Mouse (Mus musculus) layer of hippocampus, adult 9-10 months (tissue): ENCODE measurements around the gene Id2.
A peak's percentile ranks its signal among the peaks of the same experiment; 100 is the strongest.

Experiments
- DNase-seq: peaks from one replicate; pipeline ENCODE4 v3.0.0; 2022; ENCODE audit warnings: low spot score

The Id2 gene

GRCm38 (mm10) chr12:25104541-25104940 lies 7.6 kb upstream of the Id2 start:
- DNase-seq = no peak

- no peak for DNase-seq
Observed at GRCm38 (mm10) chr12:25103911-25104310, 7.0 kb upstream of the Id2 start.

- DNase-seq = no peak
Observed at GRCm38 (mm10) chr12:25101389-25101788, 4.4 kb upstream of the Id2 start.

- no peak for DNase-seq
Observed at GRCm38 (mm10) chr12:25100411-25101217, 3.7 kb upstream of the Id2 start.

- no peak for DNase-seq
Observed at GRCm38 (mm10) chr12:25099563-25100408, 2.8 kb upstream of the Id2 start.

- no peak for DNase-seq
Observed at GRCm38 (mm10) chr12:25099313-25099562, 2.3 kb upstream of the Id2 start.

GRCm38 (mm10) chr12:25098561-25099312 lies 1.8 kb upstream of the Id2 start:
- DNase-seq = peak; percentile 72

- DNase-seq = no peak
Observed at GRCm38 (mm10) chr12:25098161-25098550, 1.2 kb upstream of the Id2 start.

GRCm38 (mm10) chr12:25097210-25098160 lies 545 bp upstream of the Id2 start:
- DNase-seq = no peak

- no peak for DNase-seq
Observed at GRCm38 (mm10) chr12:25096640-25097051, 294 bp downstream of the Id2 start.

- peak; percentile 95 for DNase-seq
Observed at GRCm38 (mm10) chr12:25095974-25096639, 833 bp downstream of the Id2 start.

- DNase-seq = no peak
Observed at GRCm38 (mm10) chr12:25095538-25095937, 1.4 kb downstream of the Id2 start.

GRCm38 (mm10) chr12:25094621-25095521 lies 2.1 kb downstream of the Id2 start:
- no peak for DNase-seq

GRCm38 (mm10) chr12:25093241-25093774 lies 3.6 kb downstream of the Id2 start:
- no peak for DNase-seq

- DNase-seq = no peak
Observed at GRCm38 (mm10) chr12:25092751-25093211, 4.2 kb downstream of the Id2 start.

GRCm38 (mm10) chr12:25092027-25092704 lies 4.8 kb downstream of the Id2 start:
- DNase-seq = peak; percentile 85

- DNase-seq = no peak
Observed at GRCm38 (mm10) chr12:25089433-25089832, 7.5 kb downstream of the Id2 start.

- DNase-seq = no peak
Observed at GRCm38 (mm10) chr12:25086966-25087365, 10.0 kb downstream of the Id2 start.
